Mouse (Mus musculus) bone marrow macrophage, adult 2 months (primary cell): ENCODE data around the gene Cyp2j12.
"Not testable (repeated sequence)": the region's sequence is repeated elsewhere in the genome, so short reads cannot be mapped to it uniquely, and the experiment has no call there.

Experiments used
- CTCF ChIP-seq: IDR thresholded peaks from 2 replicates; pipeline ENCODE4 v1.5.1; 2012; ENCODE audit warnings: low read depth, mild to moderate bottlenecking, low read length, moderate library complexity
- POLR2A ChIP-seq: IDR thresholded peaks from 2 replicates; pipeline ENCODE4 v1.6.1; 2012; ENCODE audit warnings: mild to moderate bottlenecking, low read depth, low read length, borderline replicate concordance

DNA sequence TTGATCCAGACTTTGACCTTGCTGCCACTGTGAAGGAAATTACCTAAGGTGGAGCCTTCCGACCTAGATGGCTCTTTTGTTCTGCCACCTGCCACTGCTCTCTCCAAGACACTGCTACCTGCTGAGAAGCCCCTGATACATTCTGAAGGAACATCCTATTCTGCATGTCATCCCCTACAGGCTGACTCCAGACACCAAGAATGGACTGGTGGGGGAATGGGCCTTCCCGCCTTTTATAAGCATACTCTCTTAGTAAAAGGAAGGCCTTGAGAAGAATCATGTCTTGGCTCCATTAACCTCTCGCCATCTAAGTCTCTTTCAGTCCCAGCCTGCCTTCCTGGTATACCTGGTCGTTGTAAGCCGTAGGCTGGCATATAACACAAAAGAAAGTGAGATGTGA, 48.4 kb upstream of the Cyp2j12 start:
- not testable (repeated sequence) for TF ChIP-seq POLR2A, CTCF
